Mouse (Mus musculus): ENCODE data around the gene Ipo11. TPM values are rescaled to one million over a fixed set of nuclear protein-coding genes. Genes with fewer than 3 reads are reported as not detected.

Gene Ipo11
- total and polyA plus RNA-seq, 2 experiments from 2014 or later, result 33.9 to 46.7 TPM

- no peak overlapping the region for H3K4me2 ChIP-seq (ENCODE audit: low read depth, low read length)
- H3K9ac ChIP-seq (replicated peaks; ENCODE audit: low read length), result no peak overlapping the region
- H3K4me1 ChIP-seq (ENCODE audit: insufficient read depth, low read length), result no peaks in the 10 kb centered on the region
- DNase-seq (ENCODE audit: low spot score) (no peak), ATAC-seq (no peak)
- no peak overlapping the region for H3K27ac ChIP-seq
- no peaks in the 10 kb centered on the region for H3K9me3 ChIP-seq (ENCODE audit: low read length)
- no peak overlapping the region for H3K4me3 ChIP-seq (ENCODE audit: low read length)
- H3K36me3 ChIP-seq (ENCODE audit: insufficient read depth, low read length), result peaks cover 11% of the 10 kb centered on the region
- no peak for TF ChIP-seq CTCF (IDR thresholded peaks at IDR 0.05; ENCODE audit: low read depth)
- no peaks in the 10 kb centered on the region for H3K27me3 ChIP-seq (ENCODE audit: insufficient read depth, low read length)
- WGBS, result 91% methylated on average over 2 of the region's 2 CpGs
Measured at GRCm38 (mm10) chr13:106865547-106865946, 71.2 kb downstream of the Ipo11 start.

GRCm38 (mm10) chr13:106858779-106859178 lies 78.0 kb downstream of the Ipo11 start:
- Histone ChIP-seq H3K4me3 (ENCODE audit: low read length) (no peak overlapping the region), H3K9ac (replicated peaks; ENCODE audit: low read length) (no peak overlapping the region), H3K4me1 (ENCODE audit: insufficient read depth, low read length) (no peaks in the 10 kb centered on the region), H3K4me2 (ENCODE audit: low read depth, low read length) (no peak overlapping the region), H3K36me3 (ENCODE audit: insufficient read depth, low read length) (peaks cover 7% of the 10 kb centered on the region; the same call in 1 of the 2 replicates), H3K27ac (no peak overlapping the region), H3K27me3 (ENCODE audit: insufficient read depth, low read length) (no peaks in the 10 kb centered on the region), H3K9me3 (ENCODE audit: low read length) (no peaks in the 10 kb centered on the region)
- ATAC-seq (no peak), DNase-seq (ENCODE audit: low spot score) (no peak)
- 94% methylated on average over 5 of the region's 5 CpGs for WGBS
- no peak for TF ChIP-seq CTCF (IDR thresholded peaks at IDR 0.05; ENCODE audit: low read depth)

- no peak for DNase-seq (ENCODE audit: low spot score)
- H3K36me3 ChIP-seq (ENCODE audit: insufficient read depth, low read length), result peaks cover 7% of the 10 kb centered on the region; the same call in 1 of the 2 replicates
- H3K9ac ChIP-seq (replicated peaks; ENCODE audit: low read length), result no peak overlapping the region
- H3K4me2 ChIP-seq (ENCODE audit: low read depth, low read length), result no peak overlapping the region
- H3K27ac ChIP-seq, result no peak overlapping the region
- H3K4me3 ChIP-seq (ENCODE audit: low read length), result no peak overlapping the region
- H3K27me3 ChIP-seq (ENCODE audit: insufficient read depth, low read length), result no peaks in the 10 kb centered on the region
- H3K4me1 ChIP-seq (ENCODE audit: insufficient read depth, low read length), result no peaks in the 10 kb centered on the region
- H3K9me3 ChIP-seq (ENCODE audit: low read length), result no peaks in the 10 kb centered on the region
- 85% methylated on average over 3 of the region's 3 CpGs for WGBS
- no peak for ATAC-seq
- TF ChIP-seq CTCF (IDR thresholded peaks at IDR 0.05; ENCODE audit: low read depth), result no peak
Measured at GRCm38 (mm10) chr13:106856556-106856955, 80.2 kb downstream of the Ipo11 start.

GRCm38 (mm10) chr13:106847534-106847933 lies 89.2 kb downstream of the Ipo11 start:
- H3K4me2 ChIP-seq (ENCODE audit: low read depth, low read length), result no peak overlapping the region
- no peaks in the 10 kb centered on the region; the same call in 1 of the 2 replicates for H3K36me3 ChIP-seq (ENCODE audit: insufficient read depth, low read length)
- DNase-seq (ENCODE audit: low spot score) (no peak), ATAC-seq (no peak)
- no peaks in the 10 kb centered on the region for H3K9me3 ChIP-seq (ENCODE audit: low read length)
- no peaks in the 10 kb centered on the region for H3K4me1 ChIP-seq (ENCODE audit: insufficient read depth, low read length)
- no peak overlapping the region for H3K27ac ChIP-seq
- no peak overlapping the region for H3K9ac ChIP-seq (replicated peaks; ENCODE audit: low read length)
- H3K4me3 ChIP-seq (ENCODE audit: low read length), result no peak overlapping the region
- H3K27me3 ChIP-seq (ENCODE audit: insufficient read depth, low read length), result no peaks in the 10 kb centered on the region
- TF ChIP-seq CTCF (IDR thresholded peaks at IDR 0.05; ENCODE audit: low read depth), result no peak

DNA sequence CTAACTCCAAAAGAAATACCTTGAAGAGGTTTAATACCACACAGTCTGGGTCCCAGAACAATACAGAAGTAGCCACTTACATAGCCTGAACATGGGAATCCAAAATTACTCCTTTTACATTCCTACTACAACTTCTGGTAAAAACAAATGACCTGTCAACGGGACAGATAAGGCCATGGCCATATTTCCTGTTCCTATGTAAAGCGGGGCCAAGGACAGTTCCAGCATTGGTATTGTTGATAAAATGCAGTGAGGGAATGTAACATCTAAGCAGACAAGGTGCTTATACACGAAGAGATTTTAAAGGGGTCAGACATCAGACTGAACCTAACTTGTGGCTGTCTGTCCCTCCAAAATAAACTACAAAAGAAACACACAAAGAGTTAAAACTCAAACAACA lies 91.8 kb downstream of the Ipo11 start:
- DNase-seq (ENCODE audit: low spot score), result no peak
- WGBS, result 87% methylated on average over 3 of the region's 3 CpGs
- H3K4me1 ChIP-seq (ENCODE audit: insufficient read depth, low read length), result no peaks in the 10 kb centered on the region
- H3K9me3 ChIP-seq (ENCODE audit: low read length), result no peaks in the 10 kb centered on the region
- no peaks in the 10 kb centered on the region for H3K27me3 ChIP-seq (ENCODE audit: insufficient read depth, low read length)
- H3K4me2 ChIP-seq (ENCODE audit: low read depth, low read length), result no peak overlapping the region
- no peak overlapping the region for H3K27ac ChIP-seq
- TF ChIP-seq CTCF (IDR thresholded peaks at IDR 0.05; ENCODE audit: low read depth), result no peak
- no peak overlapping the region for H3K9ac ChIP-seq (replicated peaks; ENCODE audit: low read length)
- no peaks in the 10 kb centered on the region; the same call in 1 of the 2 replicates for H3K36me3 ChIP-seq (ENCODE audit: insufficient read depth, low read length)
- no peak overlapping the region for H3K4me3 ChIP-seq (ENCODE audit: low read length)
- ATAC-seq, result no peak

DNA sequence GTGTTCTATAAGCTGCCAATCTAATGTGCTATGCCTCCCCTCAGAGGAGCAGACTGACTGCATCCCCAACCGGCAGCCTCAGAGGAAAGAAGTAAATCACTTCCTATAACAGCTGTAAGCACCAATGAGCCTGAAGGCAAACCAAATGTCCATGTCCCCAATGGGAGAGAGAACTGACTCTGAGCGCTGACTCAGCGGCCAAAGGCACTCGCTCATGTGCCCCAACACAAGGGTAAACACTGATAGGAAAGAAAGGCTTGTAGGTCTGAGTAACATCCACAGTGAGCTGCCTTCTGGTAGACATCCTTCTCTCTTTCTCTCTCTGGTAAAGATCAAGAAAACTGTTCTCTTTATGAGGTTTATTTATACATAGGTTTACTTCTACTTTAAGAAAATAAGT lies 94.2 kb downstream of the Ipo11 start:
- 79% methylated on average over 4 of the region's 4 CpGs for WGBS
- Histone ChIP-seq H3K9me3 (ENCODE audit: low read length) (no peaks in the 10 kb centered on the region), H3K36me3 (ENCODE audit: insufficient read depth, low read length) (no peaks in the 10 kb centered on the region; the same call in 1 of the 2 replicates), H3K4me2 (ENCODE audit: low read depth, low read length) (no peak overlapping the region), H3K4me3 (ENCODE audit: low read length) (no peak overlapping the region), H3K9ac (replicated peaks; ENCODE audit: low read length) (no peak overlapping the region), H3K27ac (no peak overlapping the region), H3K4me1 (ENCODE audit: insufficient read depth, low read length) (no peaks in the 10 kb centered on the region), H3K27me3 (ENCODE audit: insufficient read depth, low read length) (no peaks in the 10 kb centered on the region)
- DNase-seq (ENCODE audit: low spot score), result no peak
- no peak for TF ChIP-seq CTCF (IDR thresholded peaks at IDR 0.05; ENCODE audit: low read depth)
- ATAC-seq, result no peak

DNA sequence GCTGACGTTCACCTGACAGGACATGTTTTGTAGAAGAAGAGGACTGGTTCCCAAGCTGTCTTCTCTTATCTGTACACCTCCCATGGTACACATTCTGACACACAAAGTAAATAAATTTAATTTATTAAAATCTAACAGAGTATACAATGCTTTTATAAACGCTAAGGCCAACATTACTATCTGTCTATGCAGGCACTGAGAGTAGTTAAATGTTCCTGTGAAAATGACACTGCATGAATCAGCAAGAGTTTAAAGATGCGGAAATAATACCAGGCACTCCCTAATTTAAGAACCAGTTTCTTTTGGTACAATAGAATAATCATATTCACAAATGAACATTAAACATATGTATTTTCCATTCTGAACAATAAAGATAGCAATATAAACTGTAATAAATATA lies 98.0 kb downstream of the Ipo11 start:
- no peaks in the 10 kb centered on the region for H3K4me1 ChIP-seq (ENCODE audit: insufficient read depth, low read length)
- H3K9ac ChIP-seq (replicated peaks; ENCODE audit: low read length), result no peak overlapping the region
- no peaks in the 10 kb centered on the region for H3K27me3 ChIP-seq (ENCODE audit: insufficient read depth, low read length)
- no peak overlapping the region for H3K4me3 ChIP-seq (ENCODE audit: low read length)
- no peaks in the 10 kb centered on the region; the same call in 1 of the 2 replicates for H3K36me3 ChIP-seq (ENCODE audit: insufficient read depth, low read length)
- 96% methylated on average over 3 of the region's 3 CpGs for WGBS
- no peaks in the 10 kb centered on the region for H3K9me3 ChIP-seq (ENCODE audit: low read length)
- DNase-seq (ENCODE audit: low spot score) (no peak), ATAC-seq (no peak)
- no peak for TF ChIP-seq CTCF (IDR thresholded peaks at IDR 0.05; ENCODE audit: low read depth)
- no peak overlapping the region for H3K27ac ChIP-seq
- no peak overlapping the region for H3K4me2 ChIP-seq (ENCODE audit: low read depth, low read length)

All from hindbrain, postnatal 0 days (tissue).